Mouse (Mus musculus): ENCODE measurements at regions not wholly inside any gene's neighbourhood (a gene's known extent, or its start where the extent isn't known, plus 50 kb on each side); places are given as distances from the start of the nearest gene placed in this dataset.

DNA sequence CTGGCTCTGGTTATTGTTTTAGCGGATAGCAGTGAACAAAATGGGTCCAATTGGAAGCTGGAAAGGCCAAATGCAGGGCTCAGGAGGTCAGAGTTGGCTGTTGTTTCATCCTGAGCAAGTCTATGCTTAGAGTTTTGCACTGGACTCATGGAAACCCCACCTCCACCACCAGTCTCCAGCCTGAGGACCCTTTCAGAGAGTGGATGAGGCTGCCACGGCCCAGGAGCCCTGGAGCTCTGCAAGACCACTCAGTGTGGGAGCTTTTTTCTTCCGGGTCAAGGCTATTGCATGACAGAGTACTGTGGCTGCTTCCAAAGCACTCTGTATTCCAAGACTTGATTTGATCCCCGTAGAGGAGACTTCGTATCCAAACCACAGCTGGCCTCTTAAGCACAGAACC lies 79.2 kb downstream of the Sox9 start:
- TF ChIP-seq CTCF (conservative IDR thresholded peaks at IDR 0.05; ENCODE audit: low read length) (no peak), POU5F1 (IDR thresholded peaks at IDR 0.05; ENCODE audit: borderline replicate concordance, low read length) (no peak), NANOG (IDR thresholded peaks at IDR 0.05; ENCODE audit: borderline replicate concordance, low read length) (no peak)
